Mouse (Mus musculus) intestine, embryonic 15.5 days (tissue): ENCODE results near the gene Zswim1. TPM values are rescaled to one million over a fixed set of nuclear protein-coding genes. Genes with fewer than 3 reads are reported as not detected.

Experiments
- polyA plus RNA-seq: library from polyadenylated mRNA; unstranded; fragments of >200 nt; fragmentation: Nextera tagmentation; extraction: Ambion mirVana; gene quantifications from 2 replicates; pipeline ENCODE4 v1.2.1, GENCODE M21; 2015

Zswim1 gene
- polyA plus RNA-seq, 1 experiment from 2014 or later = 13.5 TPM

Other genes starting within 250 kb of the Zswim1 start
- not detected in 2 replicates for gene Spint3, start 249.2 kb upstream of the Zswim1 start, polyA plus RNA-seq
- gene Wfdc6a, start 237.2 kb upstream of the Zswim1 start, polyA plus RNA-seq = 0.85 and 1.7 TPM in 2 replicates
- not detected in 2 replicates for gene Eppin, start 229.1 kb upstream of the Zswim1 start, polyA plus RNA-seq
- gene Wfdc6b, start 209.2 kb upstream of the Zswim1 start, polyA plus RNA-seq = not detected in 2 replicates
- gene Wfdc8, start 209.1 kb upstream of the Zswim1 start, polyA plus RNA-seq = not detected in 2 replicates
- not detected in 2 replicates for gene Wfdc16, start 183.9 kb upstream of the Zswim1 start, polyA plus RNA-seq
- 0.56 and 0.72 TPM in 2 replicates for gene Wfdc10, start 166.6 kb upstream of the Zswim1 start, polyA plus RNA-seq
- gene Wfdc9, start 166.1 kb upstream of the Zswim1 start, polyA plus RNA-seq = not detected in 2 replicates
- not detected in 2 replicates for gene Wfdc11, start 148.6 kb upstream of the Zswim1 start, polyA plus RNA-seq
- 0.18 and 0.30 TPM in 2 replicates for gene Wfdc13, start 137.6 kb upstream of the Zswim1 start, polyA plus RNA-seq
- gene Spint4, start 124.2 kb upstream of the Zswim1 start, polyA plus RNA-seq = not detected in 2 replicates
- not detected in 2 replicates for gene Spint5, start 107.4 kb upstream of the Zswim1 start, polyA plus RNA-seq
- 1.8 and 2.0 TPM in 2 replicates for gene Wfdc3, start 76.8 kb upstream of the Zswim1 start, polyA plus RNA-seq
- gene Dnttip1, start 76.7 kb upstream of the Zswim1 start, polyA plus RNA-seq = 60.4 and 62.5 TPM in 2 replicates
- gene Ube2c, start 52.8 kb upstream of the Zswim1 start, polyA plus RNA-seq = 431 and 439 TPM in 2 replicates
- 1.7 and 6.9 TPM in 2 replicates for gene Tnnc2, start 42.7 kb upstream of the Zswim1 start, polyA plus RNA-seq
- gene Snx21, start 36.9 kb upstream of the Zswim1 start, polyA plus RNA-seq = 18.4 and 21.2 TPM in 2 replicates
- gene Acot8, start 17.8 kb upstream of the Zswim1 start, polyA plus RNA-seq = 23.6 and 29.7 TPM in 2 replicates
- 8.1 and 9.0 TPM in 2 replicates for gene Zswim3, start 17.6 kb upstream of the Zswim1 start, polyA plus RNA-seq
- not detected in 2 replicates for gene Spata25, start 5.9 kb downstream of the Zswim1 start, polyA plus RNA-seq
- gene Ctsa, start 10.2 kb downstream of the Zswim1 start, polyA plus RNA-seq = 266 and 277 TPM in 2 replicates
- 6.8 and 7.4 TPM in 2 replicates for gene Neurl2, start 10.8 kb downstream of the Zswim1 start, polyA plus RNA-seq
- gene Pltp, start 35.0 kb downstream of the Zswim1 start, polyA plus RNA-seq = 28.7 and 29.5 TPM in 2 replicates
- gene Pcif1, start 56.6 kb downstream of the Zswim1 start, polyA plus RNA-seq = 63.6 and 65.5 TPM in 2 replicates
- gene Zfp335, start 89.1 kb downstream of the Zswim1 start, polyA plus RNA-seq = 10.7 and 11.3 TPM in 2 replicates
- 4.9 and 5.2 TPM in 2 replicates for gene Mmp9, start 118.1 kb downstream of the Zswim1 start, polyA plus RNA-seq
- gene Slc12a5, start 138.1 kb downstream of the Zswim1 start, polyA plus RNA-seq = 0.80 and 0.97 TPM in 2 replicates
- gene Ncoa5, start 212.2 kb downstream of the Zswim1 start, polyA plus RNA-seq = 47.4 and 48.8 TPM in 2 replicates
- gene Cd40, start 232.9 kb downstream of the Zswim1 start, polyA plus RNA-seq = 8.5 and 9.3 TPM in 2 replicates